Mouse (Mus musculus) monocyte, adult 2 months (primary cell): ENCODE measurements around the gene Svip.

Experiments used
- DNase-seq, 2 experiments: peaks; one replicate each; pipeline ENCODE4 v3.0.0; 2022; ENCODE audit warnings: low spot score in 2 of 2, low read depth in 1 of 2

Gene Svip

DNA sequence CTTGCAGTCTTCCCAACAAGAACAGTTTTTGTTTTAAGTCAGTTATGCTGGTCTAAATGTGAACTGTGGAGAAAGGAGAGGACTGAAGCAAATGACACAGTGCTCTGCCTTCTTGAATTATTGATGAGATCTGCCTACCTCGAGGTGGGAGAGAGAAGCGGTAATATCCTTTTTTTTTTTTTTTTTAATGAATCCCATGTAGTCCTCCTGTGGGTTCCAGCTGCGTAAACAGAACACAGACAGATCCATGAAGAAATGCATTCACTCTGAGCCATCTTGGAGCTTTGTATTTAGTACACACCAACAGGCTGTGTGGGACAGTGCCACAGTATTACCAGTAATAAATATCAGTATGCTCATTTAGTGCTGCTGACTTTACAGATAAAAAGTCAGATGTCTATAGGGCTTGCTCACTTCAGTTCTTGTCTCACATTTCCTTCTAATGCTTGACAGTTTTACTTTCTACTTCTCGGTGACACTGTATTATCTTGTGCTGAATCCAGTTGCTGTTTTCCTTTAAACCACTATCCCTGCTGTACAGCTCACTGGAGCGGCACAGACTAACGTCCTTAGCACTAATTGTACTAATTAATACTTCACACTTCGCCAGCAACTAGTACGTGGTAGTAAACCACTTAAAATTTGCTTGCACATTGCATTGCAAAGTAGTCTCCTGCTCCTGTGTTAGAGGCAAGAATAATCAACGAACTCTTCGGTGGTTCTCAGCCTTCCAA lies 43.4 kb downstream of the Svip start:
- DNase-seq = no peak

DNA sequence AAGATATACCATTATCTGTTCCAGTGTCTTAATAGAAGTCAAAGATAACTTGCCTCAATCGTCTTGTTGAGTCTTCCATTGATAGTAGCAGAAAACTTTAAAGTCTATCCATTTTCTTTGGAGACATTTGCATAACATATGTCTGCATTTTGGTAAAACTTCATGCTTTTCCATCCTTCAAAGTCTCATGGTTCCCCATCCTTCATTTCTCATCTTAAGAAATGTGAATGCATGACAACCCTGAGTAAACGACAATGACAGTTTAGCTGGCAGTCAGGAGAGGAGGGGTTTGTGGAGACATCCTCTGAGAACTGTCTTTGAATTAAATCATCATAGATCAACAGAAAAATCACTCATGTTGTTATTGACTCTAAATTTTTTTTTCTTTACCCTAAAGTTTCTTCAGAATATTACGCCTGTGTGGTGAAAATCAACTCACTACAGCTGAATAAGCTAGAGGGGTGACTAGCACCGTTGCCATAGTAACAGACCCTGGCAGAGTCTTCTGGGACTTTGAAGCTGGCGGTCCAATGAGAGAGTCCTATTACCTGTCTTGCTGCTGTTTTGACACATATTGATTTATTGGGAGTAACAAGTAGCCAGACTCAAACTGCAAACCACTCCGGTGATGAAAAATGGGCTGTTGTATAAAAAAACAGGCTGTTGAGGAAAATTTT lies 45.0 kb downstream of the Svip start:
- DNase-seq = no peak

DNA sequence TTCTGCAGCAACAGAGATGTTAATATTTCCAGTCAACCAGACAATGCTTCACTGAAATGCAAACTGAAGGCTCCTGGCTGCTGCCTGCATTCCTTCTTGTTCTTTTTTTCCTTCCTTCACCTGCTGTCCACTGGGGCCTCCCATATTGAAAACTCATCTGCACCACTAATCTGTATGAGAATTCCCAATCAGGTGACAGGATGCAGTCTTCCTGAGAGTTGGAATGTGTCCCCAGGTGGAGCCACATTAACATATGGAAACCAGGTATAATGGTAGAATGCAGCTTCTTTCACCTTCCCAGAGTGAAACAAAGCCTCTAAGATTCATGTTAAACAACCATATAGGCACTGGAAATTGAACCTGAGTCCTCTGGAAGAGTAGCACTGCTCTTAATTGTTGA lies 48.1 kb downstream of the Svip start:
- DNase-seq = no peak

DNA sequence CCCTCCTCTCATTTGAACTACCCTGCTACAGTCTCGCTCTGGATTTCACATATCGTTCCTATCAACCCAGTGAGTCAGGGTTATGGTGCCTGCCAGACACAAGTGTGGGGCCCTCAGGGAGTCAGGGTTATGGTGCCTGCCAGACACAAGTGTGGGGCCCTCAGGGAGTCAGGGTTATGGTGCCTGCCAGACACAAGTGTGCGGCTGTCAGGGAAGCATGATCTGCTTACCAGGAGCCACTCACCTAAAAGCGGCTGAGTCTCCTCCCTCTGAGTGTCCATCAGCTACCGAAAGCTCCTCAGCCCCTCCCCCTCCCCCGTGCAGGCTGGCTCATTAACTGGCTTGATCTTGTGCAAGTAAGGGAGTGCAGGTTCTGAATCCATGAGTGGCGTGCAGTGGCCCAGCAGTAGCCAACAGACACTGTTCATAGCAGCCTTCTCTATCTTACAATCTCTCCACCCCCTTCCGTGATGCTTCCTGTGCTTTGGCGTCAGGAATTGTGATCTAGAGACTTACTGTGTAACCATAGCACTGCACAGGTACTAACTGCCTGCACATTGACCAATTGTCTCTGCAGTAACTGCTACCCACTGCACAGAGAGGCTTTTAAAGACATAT lies 50.3 kb downstream of the Svip start:
- DNase-seq = no peak
